Mouse (Mus musculus) thymus, postnatal 25 days (tissue): ENCODE measurements around the gene Pla2g2f.
A peak's percentile ranks its signal among the peaks of the same experiment; 100 is the strongest.

Experiments
- DNase-seq: peaks from one replicate; pipeline ENCODE4 v3.0.0; 2022

The Pla2g2f gene

GRCm38 (mm10) chr4:138755983-138756382, 1.4 kb downstream of the Pla2g2f start:
- DNase-seq: no peak

- DNase-seq: no peak
These were observed 2.0 kb downstream of the Pla2g2f start for GRCm38 (mm10) chr4:138755439-138755838.

- no peak for DNase-seq
These were observed 3.0 kb downstream of the Pla2g2f start for GRCm38 (mm10) chr4:138754432-138754831.

GRCm38 (mm10) chr4:138753608-138754007, 3.8 kb downstream of the Pla2g2f start:
- DNase-seq: no peak

- DNase-seq: no peak
These were observed 4.8 kb downstream of the Pla2g2f start for GRCm38 (mm10) chr4:138752603-138753002.

- peak; percentile 41 for DNase-seq
These were observed 8.9 kb downstream of the Pla2g2f start for GRCm38 (mm10) chr4:138748369-138749072.

- peak; percentile 41 for DNase-seq
These were observed 9.6 kb downstream of the Pla2g2f start for GRCm38 (mm10) chr4:138747851-138748250.

- DNase-seq: no peak
These were observed 10.6 kb downstream of the Pla2g2f start for GRCm38 (mm10) chr4:138746866-138747265.

- DNase-seq: no peak
These were observed 11.5 kb downstream of the Pla2g2f start for GRCm38 (mm10) chr4:138745884-138746283.

GRCm38 (mm10) chr4:138739136-138739851, 18.1 kb downstream of the Pla2g2f start:
- DNase-seq: no peak

- no peak for DNase-seq
These were observed 20.4 kb downstream of the Pla2g2f start, which contains the start of gene Ubxn10 for GRCm38 (mm10) chr4:138737031-138737430. Gene Ubxn10, minus strand, starts transcription at chr4:138737167.

- DNase-seq: no peak
These were observed 22.6 kb downstream of the Pla2g2f start for GRCm38 (mm10) chr4:138734863-138735262.

- no peak for DNase-seq
These were observed 23.3 kb downstream of the Pla2g2f start for GRCm38 (mm10) chr4:138734105-138734504.

GRCm38 (mm10) chr4:138729018-138729703, 28.3 kb downstream of the Pla2g2f start:
- no peak for DNase-seq

- DNase-seq: no peak
These were observed 31.7 kb downstream of the Pla2g2f start for GRCm38 (mm10) chr4:138725751-138726150.

GRCm38 (mm10) chr4:138725127-138725461, 32.3 kb downstream of the Pla2g2f start:
- DNase-seq: peak; percentile 82

GRCm38 (mm10) chr4:138724354-138725126, 32.9 kb downstream of the Pla2g2f start, which contains the start of gene Pla2g2c:
Gene Pla2g2c, plus strand, starts transcription at chr4:138724792.
- peak; percentile 26 for DNase-seq

GRCm38 (mm10) chr4:138723493-138724281, 33.7 kb downstream of the Pla2g2f start:
- peak; percentile 69 for DNase-seq

GRCm38 (mm10) chr4:138719264-138719596, 38.2 kb downstream of the Pla2g2f start:
- DNase-seq: no peak

- DNase-seq: no peak
These were observed 38.7 kb downstream of the Pla2g2f start for GRCm38 (mm10) chr4:138718586-138719263.

GRCm38 (mm10) chr4:138716697-138717096, 40.7 kb downstream of the Pla2g2f start:
- DNase-seq: no peak

GRCm38 (mm10) chr4:138714186-138714585, 43.2 kb downstream of the Pla2g2f start:
- DNase-seq: no peak
